Mouse (Mus musculus) cortical plate, adult 2 months (tissue): ENCODE results near the gene Rasgrf2.

Experiments
- CTCF ChIP-seq: fragments of 200-500 bp; IDR thresholded peaks from 2 replicates; pipeline ENCODE4 v1.5.1; 2011; ENCODE audit warnings: mild to moderate bottlenecking, control low read depth, low read length; ENCODE audit not compliant: insufficient read depth; ENCODE audit errors: extremely low read depth
- POLR2A ChIP-seq: fragments of 200-500 bp; IDR thresholded peaks from 2 replicates; pipeline ENCODE4 v1.6.1; 2011; ENCODE audit warnings: mild to moderate bottlenecking, low read length, control low read depth; ENCODE audit not compliant: insufficient read depth; ENCODE audit errors: extremely low read depth

- no peak for TF ChIP-seq POLR2A
- TF ChIP-seq CTCF = no peak
These were observed 17.4 kb upstream of the Rasgrf2 start for GRCm38 (mm10) chr13:92148858-92149257.
